Mouse (Mus musculus): ENCODE measurements around the gene Guca1b.
"Not testable (repeated sequence)": the region's sequence is repeated elsewhere in the genome, so short reads cannot be mapped to it uniquely, and the experiment has no call there.

Guca1b gene

GRCm38 (mm10) chr17:47409897-47410861, 25.0 kb downstream of the Guca1b start:
- not testable (repeated sequence) for DNase-seq (ENCODE audit: low spot score in 2 of 2)

- no peak for DNase-seq (ENCODE audit: low spot score in 2 of 2)
Observed at GRCm38 (mm10) chr17:47420195-47420594, 35.0 kb downstream of the Guca1b start.

GRCm38 (mm10) chr17:47421566-47421965, 36.4 kb downstream of the Guca1b start:
- DNase-seq (ENCODE audit: low spot score in 2 of 2), result no peak

- DNase-seq (ENCODE audit: low spot score in 2 of 2), result not testable (repeated sequence)
Observed at GRCm38 (mm10) chr17:47422616-47423015, 37.4 kb downstream of the Guca1b start.

- no peak for DNase-seq (ENCODE audit: low spot score in 2 of 2)
Observed at GRCm38 (mm10) chr17:47424186-47424585, 39.0 kb downstream of the Guca1b start.

- DNase-seq (ENCODE audit: low spot score in 2 of 2), result no peak
Observed at GRCm38 (mm10) chr17:47427316-47427715, 42.1 kb downstream of the Guca1b start.

DNA sequence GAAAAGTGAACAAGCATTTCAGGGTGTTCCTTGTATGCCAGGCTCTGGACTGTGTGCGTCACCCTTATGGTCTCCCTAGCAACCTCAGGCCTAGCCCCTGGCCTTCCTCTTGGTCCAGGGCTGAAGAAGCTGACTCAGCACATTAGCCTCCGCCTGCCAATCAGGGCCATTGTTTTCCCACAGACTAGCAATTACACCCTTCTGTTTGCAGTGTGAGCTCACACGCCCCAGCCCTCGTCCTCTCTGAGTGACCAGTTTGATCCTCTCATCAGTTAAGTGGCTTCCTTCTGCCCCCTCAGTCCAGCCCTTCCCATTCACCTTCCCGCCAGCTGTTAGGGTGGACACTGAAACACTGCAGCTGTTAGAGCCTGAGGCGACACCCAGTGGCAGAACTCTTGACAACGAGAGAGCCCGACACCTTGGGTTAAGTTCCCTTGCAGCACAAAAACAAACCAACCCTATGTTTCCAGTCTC, 43.7 kb downstream of the Guca1b start:
- no peak for DNase-seq (ENCODE audit: low spot score in 2 of 2)

DNA sequence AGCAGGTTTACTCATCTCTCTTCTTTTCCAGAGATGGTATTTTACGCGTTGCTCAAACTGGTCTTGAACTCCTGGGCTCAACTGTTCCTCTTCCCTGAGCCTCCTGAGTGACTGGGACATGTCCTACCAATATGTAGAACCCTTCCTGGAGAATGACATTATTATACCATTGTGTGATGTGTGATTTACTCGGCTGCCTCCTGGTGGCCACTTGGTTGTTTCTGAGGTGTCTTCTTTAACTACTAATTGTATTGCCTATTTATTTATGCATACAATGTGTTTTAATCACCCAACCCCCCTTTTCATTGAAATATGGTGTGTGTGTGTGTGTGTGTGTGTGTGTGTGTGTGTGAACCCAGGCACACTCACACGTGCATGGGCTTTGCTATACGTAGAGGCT, 45.6 kb downstream of the Guca1b start:
- no peak for DNase-seq (ENCODE audit: low spot score in 2 of 2)

DNA sequence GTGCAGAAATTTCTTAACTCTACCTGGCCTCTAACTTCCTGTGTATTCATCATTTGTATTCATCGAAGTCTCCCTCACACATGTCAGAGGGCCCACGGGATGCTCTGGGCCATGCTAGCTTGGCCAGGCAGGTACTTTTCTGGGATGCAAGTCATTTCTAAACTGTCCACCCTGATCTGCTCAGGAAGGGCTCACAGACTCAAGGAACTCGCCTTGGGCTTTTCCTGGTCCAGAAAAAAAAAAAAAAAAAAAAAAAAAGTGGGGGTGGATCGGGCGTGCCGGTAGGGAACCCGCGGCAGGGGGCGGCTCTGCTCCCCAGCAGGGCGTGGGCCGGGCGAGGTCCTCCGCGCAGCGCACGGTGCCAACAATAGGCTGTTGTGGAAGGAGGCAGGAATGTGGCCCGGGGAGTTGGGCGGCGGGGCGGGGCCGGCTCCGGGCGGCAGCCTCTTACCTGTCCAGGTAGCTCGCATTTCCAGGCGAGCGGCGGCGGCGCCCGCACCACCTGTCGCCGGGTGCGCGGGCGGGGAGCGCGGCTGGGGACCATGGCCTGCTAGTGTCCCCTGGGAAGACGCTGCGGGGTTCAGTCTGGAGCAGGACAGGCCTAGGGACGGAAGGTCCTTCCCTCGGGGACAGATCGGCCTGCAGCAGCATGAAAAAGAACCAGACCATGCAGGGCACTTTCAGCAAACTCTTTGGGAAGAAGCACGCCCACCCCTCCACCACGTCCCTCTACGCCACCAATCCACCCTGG, 51.1 kb downstream of the Guca1b start, which contains the start of gene AI661453:
AI661453 (plus strand) TSS at position 460 of the 751 bp plus-strand sequence.
- no peak for DNase-seq (ENCODE audit: low spot score in 2 of 2)

DNA sequence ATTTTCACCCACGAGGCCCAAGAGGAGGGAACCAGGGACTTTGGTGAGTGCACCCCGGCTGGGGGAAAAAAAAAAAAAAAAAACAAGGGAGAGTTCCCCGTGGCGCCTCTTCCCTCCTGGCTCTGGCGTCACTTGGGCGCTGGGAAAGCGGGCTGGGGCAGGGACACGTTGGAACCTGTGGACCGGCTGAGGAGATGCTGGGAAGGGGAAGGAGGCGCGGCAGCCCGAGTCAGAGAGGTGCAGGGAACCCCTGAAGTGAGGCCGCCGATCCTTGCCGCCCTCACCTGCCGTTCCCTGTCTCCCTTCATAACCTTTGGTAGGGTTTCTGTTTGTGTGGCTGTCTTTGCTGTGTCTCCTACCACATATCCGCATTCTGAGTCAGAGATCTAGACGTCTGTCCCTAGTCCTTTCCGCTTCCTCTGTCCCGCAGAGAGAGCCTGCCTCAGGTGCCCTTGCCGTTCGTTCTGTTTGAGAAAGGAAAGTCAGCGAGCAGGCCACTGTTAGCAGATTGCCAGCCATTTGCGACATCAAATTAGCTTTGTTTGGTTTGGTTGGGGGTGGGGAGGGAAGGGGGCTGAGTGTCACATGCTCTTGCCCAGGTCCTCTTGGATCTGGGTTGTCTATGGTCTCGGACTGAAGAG, 51.8 kb downstream of the Guca1b start, which contains the start of gene 1700001C19Rik:
1700001C19Rik (minus strand) TSS at position 470 of the 641 bp plus-strand sequence.
- DNase-seq (ENCODE audit: low spot score in 2 of 2), result no peak

DNA sequence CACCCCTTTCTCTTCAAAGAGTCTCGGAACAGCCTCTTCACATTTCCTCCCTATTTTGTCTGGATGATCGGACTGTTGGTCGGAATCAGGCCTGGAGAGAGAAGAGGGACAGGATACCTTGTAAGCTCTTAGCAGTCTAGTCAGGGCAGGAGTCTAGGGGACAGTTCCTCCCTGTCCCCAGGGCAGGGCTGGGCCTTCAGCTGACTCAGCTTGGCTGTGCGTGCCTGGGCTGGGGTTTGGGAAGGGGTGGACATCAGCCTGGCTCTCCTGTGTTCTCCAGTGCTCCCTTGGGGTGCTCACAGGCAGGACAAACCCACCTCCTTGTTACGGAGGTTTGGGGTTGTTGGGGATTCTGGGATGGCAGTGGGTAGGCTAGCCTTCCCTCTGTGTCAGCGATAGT, 53.4 kb downstream of the Guca1b start:
- no peak for DNase-seq (ENCODE audit: low spot score in 2 of 2)

- no peak for DNase-seq (ENCODE audit: low spot score in 2 of 2)
Observed at GRCm38 (mm10) chr17:47439396-47440028, 54.3 kb downstream of the Guca1b start.

GRCm38 (mm10) chr17:47440359-47440890, 55.2 kb downstream of the Guca1b start:
- DNase-seq (ENCODE audit: low spot score in 2 of 2), result no peak

DNA sequence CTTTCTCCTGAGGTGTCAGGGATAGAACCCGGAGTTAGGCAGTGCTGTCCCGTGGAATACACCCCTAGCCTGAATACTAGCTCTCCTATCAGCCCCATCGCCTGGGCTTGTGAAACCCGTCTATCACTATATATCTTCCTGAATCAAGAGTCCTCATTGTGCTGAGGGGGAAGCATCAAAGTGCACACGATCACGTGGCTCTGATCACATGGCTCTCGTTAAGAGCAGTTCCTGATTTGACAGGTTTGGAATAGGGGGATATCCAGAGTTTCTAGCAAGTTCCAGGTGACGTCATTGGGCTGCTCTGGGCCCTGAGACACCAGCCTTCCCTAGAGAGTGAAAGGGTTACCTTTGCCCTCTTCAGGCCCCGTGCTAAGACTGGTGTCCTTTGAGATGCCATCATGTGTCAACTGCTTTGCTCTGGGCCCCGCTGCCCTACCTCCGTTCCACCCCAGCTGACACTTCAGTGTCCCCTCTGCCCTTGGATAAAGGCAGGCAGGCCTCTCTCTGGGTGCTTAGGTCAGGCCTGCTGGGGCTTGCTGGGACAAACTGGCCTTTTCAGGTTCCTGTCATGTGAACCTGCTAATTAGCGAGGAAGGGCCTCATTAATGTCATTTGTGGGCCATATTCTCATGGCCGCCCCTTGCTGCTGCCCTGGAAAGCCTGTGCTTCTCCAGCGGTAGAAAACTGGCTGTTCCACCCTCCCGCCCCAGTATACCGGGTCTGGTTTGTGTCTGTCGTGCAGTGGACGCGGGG, 56.3 kb downstream of the Guca1b start:
- DNase-seq (ENCODE audit: low spot score in 2 of 2), result no peak

DNA sequence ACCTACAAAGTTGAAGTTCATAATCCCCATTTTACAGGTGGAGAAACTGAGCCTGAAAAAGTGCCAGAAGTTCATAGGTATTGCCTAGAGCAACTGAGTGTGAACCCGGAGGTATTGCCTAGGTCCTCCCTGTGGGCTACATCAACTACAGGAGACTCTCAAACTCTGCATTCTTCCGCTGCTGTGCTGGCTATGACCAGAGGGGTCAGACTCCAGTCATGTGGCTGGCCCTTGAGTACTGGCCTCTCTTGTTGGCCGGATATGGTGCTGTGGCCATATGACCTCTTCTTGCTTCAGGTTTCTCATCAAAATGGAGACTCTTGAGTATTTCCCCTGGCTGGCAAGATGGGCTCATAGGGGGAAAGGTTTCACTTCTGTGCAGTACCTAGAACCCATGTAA, 57.1 kb downstream of the Guca1b start:
- no peak for DNase-seq (ENCODE audit: low spot score in 2 of 2)

Measured in spleen, postnatal 36 days (tissue).